Mouse (Mus musculus): ENCODE results near the gene Mamdc4.

- TF ChIP-seq POLR2A (IDR thresholded peaks at IDR 0.05; ENCODE audit: borderline replicate concordance, control insufficient read depth, low read depth, low read length) (no peak), CTCF (IDR thresholded peaks at IDR 0.05; ENCODE audit: control insufficient read depth, insufficient read depth, low read length) (no peak)
Measured at GRCm38 (mm10) chr2:25549021-25549991, 25.3 kb downstream of the Mamdc4 start.
